Mouse (Mus musculus): ENCODE measurements around the gene Endod1.

Endod1 gene

DNA sequence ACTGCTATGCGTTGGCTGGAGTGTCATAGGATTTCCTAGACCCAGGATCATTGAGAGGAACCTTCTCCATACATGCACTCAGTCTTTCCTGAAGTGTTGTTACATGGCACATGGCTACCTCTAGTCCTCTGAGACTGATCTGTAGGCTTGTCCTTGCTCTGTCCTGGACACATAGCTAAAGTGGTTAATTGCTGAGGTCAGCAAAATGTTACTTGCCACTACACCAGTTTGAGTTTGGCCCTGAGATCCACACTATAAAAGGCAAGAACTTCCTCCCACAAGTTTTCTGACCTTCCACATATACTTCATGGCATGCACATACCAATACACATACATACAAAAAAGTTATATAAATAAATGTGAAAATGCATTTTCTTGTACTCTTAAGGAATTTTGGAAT is 64.7 kb downstream of the Endod1 start:
- DNase-seq (ENCODE audit: low spot score): no peak

DNA sequence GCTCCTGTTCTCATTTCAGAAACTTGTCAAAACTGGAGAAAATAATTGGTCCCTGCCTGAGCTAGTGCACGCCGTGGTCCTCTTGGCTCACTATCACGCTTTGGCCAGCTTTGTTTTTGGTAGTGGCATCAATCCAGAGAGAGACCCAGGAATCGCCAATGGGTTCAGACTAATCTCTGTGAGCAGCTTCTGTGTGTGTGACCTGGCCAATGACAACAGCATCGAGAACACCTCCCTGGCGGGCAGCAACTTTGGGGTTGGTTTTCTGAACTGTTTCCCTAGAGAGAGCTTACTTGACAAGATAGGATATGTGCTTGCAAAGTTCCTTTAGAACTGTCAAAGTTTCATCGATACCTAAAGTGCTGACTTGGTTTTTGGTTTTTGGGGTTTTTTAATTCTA is 66.8 kb downstream of the Endod1 start:
- no peak for DNase-seq (ENCODE audit: low spot score)

DNA sequence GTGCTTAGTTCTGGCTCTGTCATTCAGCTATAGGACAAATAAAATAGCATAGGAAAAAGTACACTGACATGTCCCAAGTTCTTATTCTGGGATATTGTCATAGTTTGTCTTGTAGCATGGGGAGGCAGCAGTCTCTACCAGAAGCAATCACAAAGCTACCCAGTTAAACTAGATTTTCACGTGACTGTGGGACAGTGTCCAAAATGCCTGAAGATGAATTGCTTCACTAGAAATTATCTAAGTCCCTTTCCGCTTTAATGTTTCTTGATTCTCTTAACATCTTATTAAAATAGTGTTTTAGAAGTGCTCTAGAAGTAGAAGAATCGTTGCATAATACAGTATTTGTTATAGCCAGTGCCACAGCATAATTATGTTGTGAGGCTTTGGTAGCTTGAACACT is 67.3 kb downstream of the Endod1 start:
- no peak for DNase-seq (ENCODE audit: low spot score)

DNA sequence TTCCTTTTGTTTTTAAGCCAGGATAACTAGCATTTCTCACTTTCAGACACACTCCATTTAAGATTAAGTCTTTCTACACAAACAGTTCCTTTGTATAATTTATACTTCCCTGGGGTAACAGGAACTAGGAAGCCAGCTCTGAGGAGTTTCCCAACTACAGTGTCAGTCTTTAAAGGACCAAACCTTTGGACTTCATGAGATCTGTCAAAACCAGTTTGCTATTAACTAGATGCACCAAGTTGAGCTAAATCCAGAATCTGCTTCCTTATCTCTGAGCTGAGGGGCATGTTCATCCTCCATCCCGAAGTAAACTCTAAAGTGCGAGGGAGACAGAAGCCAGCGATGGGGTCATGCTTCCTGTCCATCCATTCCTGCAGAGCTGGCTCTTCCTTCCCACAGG is 74.0 kb downstream of the Endod1 start:
- DNase-seq (ENCODE audit: low spot score): no peak

DNA sequence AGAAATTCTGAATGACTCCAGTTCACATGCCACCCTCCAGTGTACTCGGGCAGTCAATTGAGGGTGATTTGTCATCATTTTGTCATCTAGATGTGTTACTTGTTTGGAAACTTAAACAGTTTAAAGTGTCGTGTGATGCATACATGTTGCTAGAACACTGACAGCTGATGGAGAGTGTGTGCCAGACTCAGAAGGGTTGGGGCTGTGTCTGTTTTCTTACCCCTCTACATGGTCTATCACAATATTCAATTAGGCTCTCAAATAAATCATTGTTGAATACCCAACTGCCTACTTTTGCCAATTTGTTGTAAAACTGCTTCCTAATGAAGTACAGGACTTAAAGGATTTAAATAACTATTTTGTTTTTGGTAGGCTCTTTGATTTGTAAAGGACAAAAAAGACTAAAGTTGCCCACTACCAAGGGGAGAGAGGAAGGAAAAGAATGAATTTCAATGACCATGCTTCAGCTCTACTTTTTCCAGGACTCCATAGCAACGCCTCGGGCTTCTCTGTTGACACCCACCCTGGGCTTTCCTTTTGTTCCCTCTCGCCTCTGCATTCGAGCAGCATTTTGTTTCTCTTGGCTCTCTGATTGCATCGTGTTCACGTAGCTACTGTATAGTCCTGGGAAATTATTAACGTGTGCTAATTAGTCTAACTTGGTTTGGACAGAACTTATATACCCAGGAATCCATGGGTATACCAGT is 76.9 kb downstream of the Endod1 start:
- no peak for DNase-seq (ENCODE audit: low spot score)
